Mouse (Mus musculus) lung, embryonic 14.5 days (tissue): ENCODE data around the gene Ager. TPM values are rescaled to one million over a fixed set of nuclear protein-coding genes. Genes with fewer than 3 reads are reported as not detected.

Experiments
- ATAC-seq: fragments of 200-750 bp; cut with Nextera tagmentation; 2 replicates; pipeline ENCODE4 v1.8.0; 2017; ENCODE audit warnings: mild to moderate bottlenecking, moderate TSS enrichment, moderate library complexity; ENCODE audit not compliant: insufficient read depth
- DNase-seq: peaks from one replicate; pipeline ENCODE4 v3.0.0-alpha.2; 2015
- H3K27ac ChIP-seq: fragments of 300-500 bp; sonication (generic); 2 replicates; pipeline ENCODE4 v1.5.1; 2014; ENCODE audit warnings: low read depth, mild to moderate bottlenecking, moderate library complexity
- H3K27me3 ChIP-seq: fragments of 300-500 bp; sonication (generic); 2 replicates; pipeline ENCODE4 v1.6.1; 2014; ENCODE audit warnings: low read length, control low read depth; ENCODE audit not compliant: insufficient read depth
- H3K36me3 ChIP-seq: fragments of 300-500 bp; sonication (generic); 2 replicates; pipeline ENCODE4 v1.6.1; 2014; ENCODE audit warnings: control low read depth; ENCODE audit not compliant: insufficient read depth
- H3K4me1 ChIP-seq: fragments of 300-500 bp; sonication (generic); 2 replicates; pipeline ENCODE4 v1.6.1; 2014; ENCODE audit warnings: antibody characterized with exemption, control low read depth; ENCODE audit not compliant: insufficient read depth
- H3K4me2 ChIP-seq: fragments of 300-500 bp; sonication (generic); 2 replicates; pipeline ENCODE4 v1.6.1; 2014; ENCODE audit warnings: mild to moderate bottlenecking
- H3K4me3 ChIP-seq: fragments of 300-500 bp; sonication (generic); 2 replicates; pipeline ENCODE4 v1.5.1; 2014; ENCODE audit warnings: low read depth, low read length
- H3K9ac ChIP-seq: fragments of 300-500 bp; sonication (generic); 2 replicates; pipeline ENCODE4 v1.6.1; 2014
- H3K9me3 ChIP-seq: fragments of 300-500 bp; sonication (generic); 2 replicates; pipeline ENCODE4 v1.6.1; 2016; ENCODE audit warnings: low read depth, low read length, control low read depth
- CTCF ChIP-seq: IDR thresholded peaks from 2 replicates; pipeline ENCODE4 v1.5.1; 2016; ENCODE audit warnings: antibody characterized with exemption, low read depth
- WGBS: fragments of 180-500 bp; shearing (Covaris S2); extraction: QIAGEN DNeasy Blood & Tissue Kit; methylation state at CpG from one replicate; pipeline ENCODE4 v1.1.7; 2014; 5-methylcytosine and 5-hydroxymethylcytosine counted together
- polyA plus RNA-seq: library from polyadenylated mRNA; unstranded; fragments of >200 nt; fragmentation: Nextera tagmentation; extraction: Ambion mirVana; gene quantifications from 2 replicates; pipeline ENCODE4 v1.2.1, GENCODE M21; 2014

The Ager gene
- polyA plus RNA-seq = 64.7 and 74.6 TPM in 2 replicates

DNA sequence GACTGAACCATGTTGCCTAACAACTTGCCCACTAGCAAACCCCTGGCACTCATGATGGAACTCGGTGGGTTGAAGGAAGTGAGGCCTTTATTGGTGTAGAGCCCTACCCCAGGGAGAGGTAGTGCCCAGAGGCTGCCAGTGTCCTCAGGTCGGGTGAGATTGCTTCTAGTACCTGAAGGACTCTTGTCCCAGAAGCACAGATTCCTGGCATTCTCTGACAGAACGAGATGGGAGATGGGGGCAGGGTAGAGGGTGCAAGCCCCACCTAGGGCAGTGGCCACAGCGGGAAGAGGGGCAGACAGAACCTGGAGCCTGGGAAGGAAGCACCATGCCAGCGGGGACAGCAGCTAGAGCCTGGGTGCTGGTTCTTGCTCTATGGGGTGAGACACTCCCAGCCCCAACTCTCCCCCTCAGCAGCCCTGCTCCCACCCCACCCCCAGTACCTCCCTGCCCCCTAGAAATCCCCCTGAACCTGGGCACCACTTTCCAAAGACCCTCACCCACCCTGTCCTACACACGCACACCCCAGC is at the start of gene Ager:
Gene Ager (plus strand): TSS at position 297 of the 530 bp plus-strand sequence.
- Histone ChIP-seq H3K27ac (peak within 1 kb of the TSS; percentile 65), H3K4me2 (peak within 1 kb of the TSS; percentile 45), H3K9me3 (no peaks in the 10 kb centered on the region), H3K27me3 (no peaks in the 10 kb centered on the region), H3K9ac (peak within 1 kb of the TSS; percentile 51), H3K4me3 (0 out of 2 replicates have a peak within 1 kb of the TSS, but pooled peaks have one; percentile 1), H3K4me1 (peaks cover 24% of the 10 kb centered on the region), H3K36me3 (peaks cover 51% of the 10 kb centered on the region)
- no peak for TF ChIP-seq CTCF
- ATAC-seq (peak; percentile 20; the same call in 1 of the 2 replicates), DNase-seq (peak; percentile 59)
- WGBS = 13% methylated on average over 6 of the region's 6 CpGs

DNA sequence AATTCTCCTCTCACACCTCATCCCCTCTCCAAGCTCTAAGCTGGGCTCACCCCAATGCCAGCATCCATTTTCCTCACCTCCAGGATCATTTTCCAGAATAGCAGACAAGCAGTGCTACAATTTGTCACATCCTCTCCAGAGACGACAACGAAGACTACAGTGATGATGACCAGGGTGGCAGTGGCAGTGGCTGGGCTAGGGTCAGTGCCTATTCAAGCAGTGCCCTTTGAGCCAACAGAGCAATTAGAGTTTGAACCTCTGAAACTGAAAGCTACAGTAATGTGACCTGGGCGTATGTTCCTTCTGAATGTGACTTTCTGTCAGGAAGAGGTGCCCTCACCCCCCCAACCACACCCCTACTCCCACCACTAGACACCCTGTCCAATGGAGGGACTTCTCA is 48.5 kb upstream of the Ager start:
- 85% methylated on average over 3 of the region's 3 CpGs for whole genome bisulfite sequencing
- no peak overlapping the region for H3K4me2 ChIP-seq
- H3K27me3 ChIP-seq = no peaks in the 10 kb centered on the region
- H3K4me1 ChIP-seq = no peaks in the 10 kb centered on the region
- H3K4me3 ChIP-seq = no peak overlapping the region
- ATAC-seq (no peak), DNase-seq (no peak)
- H3K9ac ChIP-seq = no peak overlapping the region
- no peak for TF ChIP-seq CTCF
- H3K36me3 ChIP-seq = no peaks in the 10 kb centered on the region
- no peak overlapping the region for H3K27ac ChIP-seq
- H3K9me3 ChIP-seq = no peaks in the 10 kb centered on the region

DNA sequence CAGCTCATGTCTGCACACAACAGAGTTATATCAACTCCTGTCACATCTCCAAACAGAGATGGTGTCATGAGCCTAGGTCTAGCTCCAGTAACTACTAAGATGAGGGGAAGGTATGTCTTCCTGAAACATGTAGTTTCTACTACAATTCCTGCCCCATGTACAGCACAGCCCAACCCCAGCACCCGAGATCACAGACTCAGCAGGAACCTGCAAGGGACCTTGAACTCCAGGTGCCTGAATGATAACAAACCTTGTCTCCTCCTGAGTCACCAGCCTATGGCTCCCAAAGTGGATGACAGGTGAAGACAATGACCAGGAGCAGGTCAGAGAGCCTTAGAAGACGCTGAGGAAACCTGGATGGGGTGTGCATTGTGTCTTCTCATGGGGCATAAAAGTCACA is 47.8 kb upstream of the Ager start:
- no peak overlapping the region for H3K4me3 ChIP-seq
- TF ChIP-seq CTCF = no peak
- no peaks in the 10 kb centered on the region for H3K36me3 ChIP-seq
- no peak overlapping the region for H3K9ac ChIP-seq
- no peaks in the 10 kb centered on the region for H3K4me1 ChIP-seq
- no peaks in the 10 kb centered on the region for H3K9me3 ChIP-seq
- H3K4me2 ChIP-seq = no peak overlapping the region
- H3K27me3 ChIP-seq = no peaks in the 10 kb centered on the region
- DNase-seq (no peak), ATAC-seq (no peak)
- WGBS = 63% methylated on average over 2 of the region's 2 CpGs
- no peak overlapping the region for H3K27ac ChIP-seq

DNA sequence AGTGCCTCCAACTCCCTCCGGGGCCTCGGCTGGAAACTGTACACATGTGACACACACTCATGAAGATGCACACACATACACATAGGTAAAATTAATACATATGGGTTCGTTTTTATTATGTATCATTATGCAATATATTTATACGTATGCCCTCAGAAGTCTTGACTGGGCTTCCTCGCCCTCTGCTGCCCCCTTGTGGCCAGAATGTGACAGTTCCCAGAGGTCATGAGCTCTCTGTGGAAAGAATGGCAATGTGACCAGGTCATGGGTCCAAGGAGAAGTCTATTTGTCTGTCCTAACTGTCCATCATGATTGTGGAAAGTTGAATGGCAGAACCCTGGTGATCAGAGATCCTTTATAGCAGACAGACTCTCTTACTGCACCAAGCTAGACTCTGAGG is 42.2 kb upstream of the Ager start:
- Histone ChIP-seq H3K4me3 (no peak overlapping the region), H3K4me2 (no peak overlapping the region), H3K27me3 (no peaks in the 10 kb centered on the region), H3K27ac (no peak overlapping the region), H3K9ac (no peak overlapping the region), H3K4me1 (no peaks in the 10 kb centered on the region), H3K9me3 (no peaks in the 10 kb centered on the region), H3K36me3 (no peaks in the 10 kb centered on the region)
- peak; percentile 95 for TF ChIP-seq CTCF
- DNase-seq (peak; percentile 86), ATAC-seq (peak; percentile 28; the same call in 1 of the 2 replicates)
- WGBS = 13% methylated on average over 5 of the region's 5 CpGs

DNA sequence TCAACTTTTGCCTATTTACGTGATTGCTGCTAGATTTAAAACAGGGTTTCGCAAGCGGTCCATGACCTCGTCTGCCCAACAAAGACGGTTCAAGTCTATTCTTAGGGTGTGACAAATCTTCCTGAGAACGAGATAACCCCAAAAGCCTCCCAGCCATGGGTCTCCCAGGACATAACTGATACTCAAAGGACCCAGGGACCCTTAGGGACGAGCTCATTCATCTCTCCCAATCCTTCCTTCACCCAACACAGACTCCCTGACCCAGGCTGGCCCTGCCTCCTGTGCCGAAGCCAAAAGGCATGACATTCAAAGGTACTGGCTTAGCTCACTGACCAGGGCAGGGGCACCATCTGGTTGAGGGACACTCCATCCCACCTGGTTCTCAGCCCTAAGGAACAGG is 41.3 kb upstream of the Ager start:
- Histone ChIP-seq H3K9me3 (no peaks in the 10 kb centered on the region), H3K4me1 (no peaks in the 10 kb centered on the region), H3K27ac (no peak overlapping the region), H3K27me3 (no peaks in the 10 kb centered on the region), H3K4me3 (no peak overlapping the region), H3K4me2 (no peak overlapping the region), H3K9ac (no peak overlapping the region), H3K36me3 (no peaks in the 10 kb centered on the region)
- ATAC-seq (no peak), DNase-seq (no peak)
- WGBS = 77% methylated on average over 8 of the region's 8 CpGs
- no peak for TF ChIP-seq CTCF

DNA sequence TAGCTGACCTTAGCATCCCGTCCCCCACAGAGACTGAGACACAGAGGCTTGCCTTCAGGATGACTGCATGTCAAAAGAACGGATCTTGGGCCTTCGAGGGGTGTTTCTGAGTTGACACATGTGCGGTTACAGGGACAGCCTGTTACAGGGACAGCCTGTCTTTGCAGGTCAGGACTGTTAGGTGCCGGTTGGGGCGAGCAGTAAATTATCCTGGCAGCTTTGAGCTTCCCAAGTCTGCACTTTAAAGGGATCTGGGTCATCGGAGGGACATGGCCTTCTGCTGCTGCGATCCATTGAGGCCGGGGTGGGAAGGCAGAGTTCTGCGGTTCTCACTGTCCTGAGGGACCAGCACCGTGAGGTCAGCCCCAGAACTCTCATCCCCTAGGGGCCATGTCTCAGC is 40.3 kb upstream of the Ager start:
- no peak overlapping the region for H3K4me2 ChIP-seq
- H3K27me3 ChIP-seq = no peaks in the 10 kb centered on the region
- no peaks in the 10 kb centered on the region for H3K9me3 ChIP-seq
- 66% methylated on average over 11 of the region's 11 CpGs for WGBS
- ATAC-seq (no peak), DNase-seq (no peak)
- TF ChIP-seq CTCF = no peak
- H3K27ac ChIP-seq = no peak overlapping the region
- no peaks in the 10 kb centered on the region for H3K36me3 ChIP-seq
- no peaks in the 10 kb centered on the region for H3K4me1 ChIP-seq
- no peak overlapping the region for H3K9ac ChIP-seq
- H3K4me3 ChIP-seq = no peak overlapping the region

DNA sequence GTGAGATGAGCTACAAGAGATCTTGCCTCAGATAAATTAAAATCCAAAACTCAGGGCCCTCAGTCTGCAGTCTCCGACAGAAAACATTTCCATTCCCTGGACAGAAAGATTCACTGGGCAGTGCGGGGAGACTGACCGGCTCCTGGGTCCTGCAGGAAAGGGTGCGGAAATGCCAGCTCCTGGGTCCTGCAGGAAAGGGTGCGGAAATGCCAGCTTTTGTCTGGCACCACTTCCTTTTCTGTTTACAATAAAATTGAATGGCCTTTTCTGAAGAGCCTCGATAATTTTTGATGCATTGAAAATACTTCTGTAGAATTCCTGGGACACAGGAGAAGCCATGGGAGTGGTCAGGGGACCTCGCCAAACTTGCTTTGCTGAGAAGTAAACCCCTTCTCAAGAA is 38.5 kb upstream of the Ager start:
- no peak overlapping the region for H3K27ac ChIP-seq
- TF ChIP-seq CTCF = no peak
- H3K4me2 ChIP-seq = no peak overlapping the region
- DNase-seq (no peak), ATAC-seq (no peak)
- no peaks in the 10 kb centered on the region for H3K27me3 ChIP-seq
- H3K36me3 ChIP-seq = no peaks in the 10 kb centered on the region
- 72% methylated on average over 7 of the region's 7 CpGs for WGBS
- H3K4me3 ChIP-seq = no peak overlapping the region
- no peak overlapping the region for H3K9ac ChIP-seq
- H3K9me3 ChIP-seq = no peaks in the 10 kb centered on the region
- H3K4me1 ChIP-seq = 0 out of 2 replicates have a peak, but pooled peaks cover under 1% of the 10 kb centered on the region
